Mouse (Mus musculus): ENCODE measurements around the gene Plcb4.

DNA sequence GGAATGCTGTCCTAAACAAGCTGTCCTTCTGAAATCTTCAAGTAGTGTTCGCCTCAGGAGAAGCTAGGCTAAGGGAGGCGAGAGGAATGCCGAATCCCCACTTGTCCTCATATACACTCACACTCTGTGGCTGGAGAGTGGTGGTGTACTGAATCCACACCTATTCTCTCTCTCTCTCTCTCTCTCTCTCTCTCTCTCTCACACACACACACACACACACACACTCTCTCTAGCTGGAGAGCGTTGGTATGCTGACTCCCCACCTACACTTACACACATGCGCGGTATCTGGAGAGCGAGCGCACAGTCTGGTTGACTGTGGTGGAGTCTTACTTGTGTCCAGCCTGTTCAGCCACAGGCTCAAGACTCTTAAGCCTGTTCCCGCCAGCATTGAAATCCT is 68.3 kb downstream of the Plcb4 start:
- TF ChIP-seq CTCF (IDR thresholded peaks at IDR 0.05; ENCODE audit: extremely low read depth, insufficient read depth, low read length) (no peak), POLR2A (IDR thresholded peaks at IDR 0.05; ENCODE audit: extremely low read depth, insufficient read depth, low read length) (no peak)
